Mouse (Mus musculus): ENCODE measurements around the gene Irf6. TPM values are rescaled to one million over a fixed set of nuclear protein-coding genes. Genes with fewer than 3 reads are reported as not detected.

Gene Irf6
- polyA plus RNA-seq, 1 experiment from 2014 or later: 9.7 TPM

GRCm38 (mm10) chr1:193146416-193146815 is 6.5 kb upstream of the Irf6 start:
- WGBS (ENCODE audit: insufficient replicate concordance): 41% methylated on average over 1 of the region's 1 CpGs
- ATAC-seq: no peak
- no peak for DNase-seq

GRCm38 (mm10) chr1:193149231-193149630 is 3.7 kb upstream of the Irf6 start:
- TF ChIP-seq EP300 (IDR thresholded peaks at IDR 0.05; ENCODE audit: low read depth) (no peak), CTCF (IDR thresholded peaks at IDR 0.05; ENCODE audit: low read depth) (no peak)
- Histone ChIP-seq H3K27ac (ENCODE audit: low read depth) (no peak overlapping the region), H3K9ac (replicated peaks) (no peak overlapping the region), H3K4me1 (ENCODE audit: insufficient read depth) (peaks cover 6% of the 10 kb centered on the region; the same call in 1 of the 2 replicates), H3K9me3 (ENCODE audit: low read length) (no peaks in the 10 kb centered on the region), H3K4me2 (ENCODE audit: low read depth, low read length) (no peak overlapping the region), H3K36me3 (replicated peaks; ENCODE audit: insufficient read depth, low read length) (no peaks in the 10 kb centered on the region), H3K4me3 (ENCODE audit: low read depth, low read length) (no peak overlapping the region), H3K27me3 (ENCODE audit: insufficient read depth, low read length) (peaks cover 15% of the 10 kb centered on the region; the same call in 1 of the 2 replicates)
- WGBS (ENCODE audit: insufficient replicate concordance): 59% methylated on average over 3 of the region's 3 CpGs
- DNase-seq (no peak), ATAC-seq (no peak)

More at GRCm38 (mm10) chr1:193146416-193146815, 6.5 kb upstream of the Irf6 start:
- Histone ChIP-seq H3K4me1 (ENCODE audit: insufficient read depth) (no peaks in the 10 kb centered on the region), H3K4me2 (ENCODE audit: low read depth, low read length) (no peak overlapping the region), H3K9me3 (ENCODE audit: low read length) (no peaks in the 10 kb centered on the region), H3K27ac (ENCODE audit: low read depth) (no peak overlapping the region), H3K4me3 (ENCODE audit: low read depth, low read length) (no peak overlapping the region), H3K9ac (replicated peaks) (no peak overlapping the region), H3K36me3 (replicated peaks; ENCODE audit: insufficient read depth, low read length) (no peaks in the 10 kb centered on the region), H3K27me3 (ENCODE audit: insufficient read depth, low read length) (no peaks in the 10 kb centered on the region)
- TF ChIP-seq EP300 (IDR thresholded peaks at IDR 0.05; ENCODE audit: low read depth) (no peak), CTCF (IDR thresholded peaks at IDR 0.05; ENCODE audit: low read depth) (no peak)

GRCm38 (mm10) chr1:193151134-193151533 is 1.8 kb upstream of the Irf6 start:
- Histone ChIP-seq H3K27me3 (ENCODE audit: insufficient read depth, low read length) (peaks cover 15% of the 10 kb centered on the region; the same call in 1 of the 2 replicates), H3K4me3 (ENCODE audit: low read depth, low read length) (no peak overlapping the region), H3K9me3 (ENCODE audit: low read length) (no peaks in the 10 kb centered on the region), H3K4me1 (ENCODE audit: insufficient read depth) (peaks cover 15% of the 10 kb centered on the region), H3K4me2 (ENCODE audit: low read depth, low read length) (no peak overlapping the region), H3K9ac (replicated peaks) (no peak overlapping the region), H3K36me3 (replicated peaks; ENCODE audit: insufficient read depth, low read length) (no peaks in the 10 kb centered on the region), H3K27ac (ENCODE audit: low read depth) (no peak overlapping the region)
- ATAC-seq (no peak), DNase-seq (no peak)
- no peak for TF ChIP-seq EP300 (IDR thresholded peaks at IDR 0.05; ENCODE audit: low read depth)
- TF ChIP-seq CTCF (IDR thresholded peaks at IDR 0.05; ENCODE audit: low read depth): no peak
- 48% methylated on average over 7 of the region's 7 CpGs for WGBS (ENCODE audit: insufficient replicate concordance)

GRCm38 (mm10) chr1:193153561-193153960 is 650 bp downstream of the Irf6 start:
- Histone ChIP-seq H3K9ac (replicated peaks) (peak overlapping the region; percentile 39), H3K4me2 (ENCODE audit: low read depth, low read length) (peak overlapping the region; percentile 68), H3K27ac (ENCODE audit: low read depth) (peak overlapping the region; percentile 46), H3K4me3 (ENCODE audit: low read depth, low read length) (peak overlapping the region; percentile 56), H3K36me3 (replicated peaks; ENCODE audit: insufficient read depth, low read length) (no peaks in the 10 kb centered on the region), H3K9me3 (ENCODE audit: low read length) (no peaks in the 10 kb centered on the region), H3K27me3 (ENCODE audit: insufficient read depth, low read length) (peaks cover 15% of the 10 kb centered on the region; the same call in 1 of the 2 replicates), H3K4me1 (ENCODE audit: insufficient read depth) (peaks cover 26% of the 10 kb centered on the region)
- no peak for DNase-seq
- no peak for ATAC-seq
- TF ChIP-seq CTCF (IDR thresholded peaks at IDR 0.05; ENCODE audit: low read depth): no peak
- no peak for TF ChIP-seq EP300 (IDR thresholded peaks at IDR 0.05; ENCODE audit: low read depth)
- 45% methylated on average over 16 of the region's 16 CpGs for WGBS (ENCODE audit: insufficient replicate concordance)

GRCm38 (mm10) chr1:193156316-193157110 is 3.6 kb downstream of the Irf6 start:
- TF ChIP-seq CTCF (IDR thresholded peaks at IDR 0.05; ENCODE audit: low read depth): no peak
- TF ChIP-seq EP300 (IDR thresholded peaks at IDR 0.05; ENCODE audit: low read depth): no peak
- Histone ChIP-seq H3K9ac (replicated peaks) (peak overlapping the region; percentile 36), H3K36me3 (replicated peaks; ENCODE audit: insufficient read depth, low read length) (0 out of 2 replicates have a peak, but pooled peaks cover 2% of the 10 kb centered on the region), H3K4me1 (ENCODE audit: insufficient read depth) (peaks cover 41% of the 10 kb centered on the region), H3K9me3 (ENCODE audit: low read length) (no peaks in the 10 kb centered on the region), H3K4me3 (ENCODE audit: low read depth, low read length) (peak overlapping the region; percentile 14), H3K27ac (ENCODE audit: low read depth) (peak overlapping the region; percentile 93), H3K27me3 (ENCODE audit: insufficient read depth, low read length) (peaks cover 15% of the 10 kb centered on the region; the same call in 1 of the 2 replicates), H3K4me2 (ENCODE audit: low read depth, low read length) (peak overlapping the region; percentile 50)
- WGBS (ENCODE audit: insufficient replicate concordance): 31% methylated on average over 15 of the region's 15 CpGs
- peak; percentile 55 for DNase-seq
- peak; percentile 52 for ATAC-seq

GRCm38 (mm10) chr1:193157111-193157492 is 4.2 kb downstream of the Irf6 start:
- no peaks in the 10 kb centered on the region for H3K9me3 ChIP-seq (ENCODE audit: low read length)
- ATAC-seq (no peak), DNase-seq (no peak)
- TF ChIP-seq EP300 (IDR thresholded peaks at IDR 0.05; ENCODE audit: low read depth): no peak
- TF ChIP-seq CTCF (IDR thresholded peaks at IDR 0.05; ENCODE audit: low read depth): no peak
- peak overlapping the region; percentile 36 for H3K9ac ChIP-seq (replicated peaks)
- H3K27ac ChIP-seq (ENCODE audit: low read depth): peak overlapping the region; percentile 93
- 0 out of 2 replicates have a peak, but pooled peaks cover 2% of the 10 kb centered on the region for H3K36me3 ChIP-seq (replicated peaks; ENCODE audit: insufficient read depth, low read length)
- peak overlapping the region; percentile 50 for H3K4me2 ChIP-seq (ENCODE audit: low read depth, low read length)
- H3K4me1 ChIP-seq (ENCODE audit: insufficient read depth): peaks cover 41% of the 10 kb centered on the region
- WGBS (ENCODE audit: insufficient replicate concordance): 64% methylated on average over 8 of the region's 8 CpGs
- H3K27me3 ChIP-seq (ENCODE audit: insufficient read depth, low read length): peaks cover 15% of the 10 kb centered on the region; the same call in 1 of the 2 replicates
- H3K4me3 ChIP-seq (ENCODE audit: low read depth, low read length): peak overlapping the region; percentile 14

Data from liver, postnatal 0 days (tissue).